Mouse (Mus musculus) Muller cell, postnatal 12 days (primary cell): ENCODE data around the gene Adamtsl3.

Experiments used
- DNase-seq: peaks from one replicate; pipeline ENCODE4 v3.0.0-alpha.2; 2015; ENCODE audit errors: inconsistent ontology term

Adamtsl3 gene

GRCm38 (mm10) chr7:82335211-82336121 lies at the start of gene Adamtsl3:
TSS of gene Adamtsl3 (plus strand) at chr7:82335694.
- peak; percentile 79 for DNase-seq

- DNase-seq: no peak
These were observed 48.3 kb upstream of the Adamtsl3 start for GRCm38 (mm10) chr7:82287242-82287641.

GRCm38 (mm10) chr7:82293441-82293840 lies 42.1 kb upstream of the Adamtsl3 start:
- DNase-seq: no peak

GRCm38 (mm10) chr7:82294083-82294482 lies 41.4 kb upstream of the Adamtsl3 start:
- DNase-seq: no peak

DNA sequence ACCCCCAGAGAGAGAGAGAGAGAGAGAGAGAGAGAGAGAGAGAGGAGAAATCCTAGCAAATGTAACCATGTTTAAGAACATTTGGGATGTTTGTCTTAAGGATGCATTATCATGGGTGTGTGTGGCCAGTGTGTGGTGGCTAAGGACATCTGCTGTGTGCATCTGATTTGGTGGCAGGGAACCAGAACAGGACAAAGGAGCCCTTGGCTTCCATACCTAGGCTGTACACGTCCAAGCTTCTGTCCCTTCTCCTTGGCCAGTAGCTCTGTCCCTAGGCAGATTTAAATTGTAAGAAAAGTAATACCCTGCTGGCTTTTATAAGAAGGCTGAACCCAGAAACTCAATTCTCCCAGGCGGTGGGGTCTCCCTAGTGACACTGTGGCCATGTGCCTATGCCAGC lies 40.9 kb upstream of the Adamtsl3 start:
- no peak for DNase-seq

- DNase-seq: peak; percentile 13
These were observed 27.1 kb upstream of the Adamtsl3 start for GRCm38 (mm10) chr7:82308398-82308797.

DNA sequence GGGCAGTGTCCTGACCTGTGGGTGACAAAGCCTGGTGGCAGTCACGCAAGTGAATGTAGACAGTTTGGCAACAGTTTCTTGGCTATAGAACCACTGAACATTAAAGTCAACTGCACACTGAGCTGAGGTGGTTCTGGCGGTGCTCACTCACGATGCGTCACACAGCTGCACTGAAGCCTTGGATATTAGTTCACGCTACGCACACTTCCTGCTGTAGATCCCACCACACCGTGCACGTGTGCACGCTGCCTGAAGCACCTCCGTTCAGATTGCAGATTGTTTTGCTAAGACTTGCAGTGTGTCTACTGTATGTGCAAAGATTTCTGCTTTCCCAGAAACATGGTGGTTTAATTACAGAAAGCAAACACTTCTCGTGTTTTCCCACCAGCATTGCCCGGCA lies 17.0 kb upstream of the Adamtsl3 start:
- no peak for DNase-seq

- no peak for DNase-seq
These were observed 8.9 kb upstream of the Adamtsl3 start for GRCm38 (mm10) chr7:82326616-82327015.

GRCm38 (mm10) chr7:82327201-82327600 lies 8.3 kb upstream of the Adamtsl3 start:
- DNase-seq: no peak

DNA sequence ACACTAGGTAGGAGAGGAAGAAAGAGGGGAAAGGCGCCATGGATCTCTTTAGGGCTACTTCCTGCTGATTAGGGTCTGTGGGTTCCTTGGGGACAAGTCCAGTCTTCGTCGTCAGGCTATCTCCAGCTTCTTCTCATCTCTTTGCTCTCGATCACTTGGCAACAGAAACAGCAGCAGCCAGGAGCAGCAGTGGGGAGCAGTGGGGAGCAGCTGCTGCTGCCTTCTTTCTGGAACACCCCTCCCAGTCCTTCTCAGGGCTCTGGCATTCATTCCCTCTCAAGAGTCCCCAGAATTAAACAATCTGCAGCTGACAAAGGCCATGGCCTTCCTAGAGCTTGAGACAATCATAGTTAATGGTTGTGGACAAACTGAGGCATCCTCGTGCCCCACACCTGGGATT lies 7.6 kb upstream of the Adamtsl3 start:
- no peak for DNase-seq

GRCm38 (mm10) chr7:82329831-82330230 lies 5.7 kb upstream of the Adamtsl3 start:
- DNase-seq: no peak

DNA sequence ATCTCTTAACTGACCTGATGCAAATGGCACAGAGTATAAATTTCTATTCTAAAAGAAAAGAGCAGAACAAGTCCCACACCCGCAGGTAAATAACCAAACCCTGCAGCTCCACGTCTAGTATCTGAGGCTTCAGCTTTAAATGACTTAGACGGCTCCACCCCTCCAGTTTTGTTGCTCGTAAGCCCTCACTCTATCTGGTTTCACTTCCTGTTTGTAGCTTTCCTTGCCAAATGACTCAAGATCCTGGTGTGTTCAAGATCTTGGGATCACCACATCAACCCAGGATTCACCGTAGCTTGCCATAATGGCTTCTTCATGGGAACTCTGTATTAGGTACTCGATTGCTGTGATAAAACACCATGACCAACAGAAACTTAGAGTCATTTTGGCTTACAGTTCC lies 4.6 kb upstream of the Adamtsl3 start:
- DNase-seq: no peak

DNA sequence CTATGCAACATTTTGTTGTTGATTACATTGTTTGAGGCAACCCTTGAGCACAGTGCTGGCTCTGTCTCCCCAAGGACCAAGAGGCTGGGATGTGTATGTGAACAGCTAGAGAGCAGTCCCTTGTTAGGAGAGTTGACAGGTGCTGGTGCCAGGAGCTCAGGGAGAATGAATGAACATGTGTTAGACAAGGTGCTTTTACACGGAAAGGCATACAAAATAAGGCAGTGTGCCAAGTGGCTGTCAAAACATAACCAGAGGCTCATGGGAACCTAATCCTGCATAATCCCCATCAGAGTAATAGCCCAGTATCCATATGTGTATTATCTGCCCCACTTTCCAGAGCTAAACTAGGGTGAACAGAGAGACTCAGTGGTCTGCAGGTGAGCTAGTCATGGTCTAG lies 1.5 kb upstream of the Adamtsl3 start:
- no peak for DNase-seq

DNA sequence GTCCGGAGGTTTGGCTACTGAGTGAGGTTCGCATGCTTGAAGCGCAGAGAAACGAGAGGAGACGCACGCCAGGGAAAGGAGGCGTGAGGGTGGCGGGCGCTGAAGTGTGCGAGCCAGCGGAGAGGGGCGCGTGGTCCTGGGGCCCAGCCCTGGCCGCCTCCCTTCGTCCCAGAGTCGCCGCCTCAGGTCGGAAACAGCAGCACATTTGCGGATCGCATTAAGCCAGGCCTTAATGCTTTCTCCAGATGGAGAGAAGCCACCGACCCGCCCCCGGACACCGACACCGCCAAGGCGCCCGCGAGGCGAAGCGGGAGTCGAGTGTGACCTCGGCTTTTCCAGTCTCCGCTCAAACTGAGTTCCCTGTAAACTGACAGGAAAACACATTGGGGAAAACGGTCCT lies 638 bp downstream of the Adamtsl3 start:
- no peak for DNase-seq

DNA sequence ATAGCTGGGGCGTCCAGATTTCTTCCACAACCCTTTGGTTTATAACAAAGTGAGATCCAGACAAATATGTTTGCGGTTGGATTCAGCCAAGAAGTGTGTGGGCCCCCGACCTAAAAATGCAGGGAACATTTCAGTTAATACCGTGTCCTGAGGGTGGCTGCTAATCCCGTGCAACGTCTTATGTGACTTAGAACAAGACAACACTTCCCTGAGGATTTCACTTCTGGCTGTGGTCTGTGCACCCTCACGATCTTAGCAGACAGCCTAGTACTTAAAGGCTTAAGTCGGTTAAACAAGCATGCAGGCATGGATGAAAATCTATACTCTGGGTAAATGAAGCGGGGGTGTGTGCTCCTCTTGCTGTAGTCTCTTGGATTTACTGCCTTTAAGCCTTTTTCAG lies 2.6 kb downstream of the Adamtsl3 start:
- no peak for DNase-seq

GRCm38 (mm10) chr7:82338532-82338931 lies 3.0 kb downstream of the Adamtsl3 start:
- DNase-seq: no peak

DNA sequence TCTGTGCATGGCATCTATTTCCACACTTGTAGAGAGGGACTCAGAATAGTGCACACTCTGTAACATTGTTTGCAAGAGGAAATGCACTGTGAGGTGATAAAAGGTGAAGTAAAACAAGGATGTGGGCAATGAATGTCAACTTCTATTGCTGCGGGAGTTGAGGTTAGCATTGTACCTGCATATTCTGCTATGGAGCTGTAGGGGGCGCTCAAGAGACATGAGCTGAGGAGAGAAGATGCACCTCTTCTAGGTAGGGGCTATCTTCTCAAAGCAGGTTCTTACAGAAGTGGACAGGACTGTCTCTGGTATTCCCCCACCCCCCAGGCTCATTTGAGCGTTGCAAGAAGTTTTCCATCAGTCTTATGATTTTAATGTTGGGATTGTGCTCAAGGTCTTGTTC lies 3.7 kb downstream of the Adamtsl3 start:
- no peak for DNase-seq

DNA sequence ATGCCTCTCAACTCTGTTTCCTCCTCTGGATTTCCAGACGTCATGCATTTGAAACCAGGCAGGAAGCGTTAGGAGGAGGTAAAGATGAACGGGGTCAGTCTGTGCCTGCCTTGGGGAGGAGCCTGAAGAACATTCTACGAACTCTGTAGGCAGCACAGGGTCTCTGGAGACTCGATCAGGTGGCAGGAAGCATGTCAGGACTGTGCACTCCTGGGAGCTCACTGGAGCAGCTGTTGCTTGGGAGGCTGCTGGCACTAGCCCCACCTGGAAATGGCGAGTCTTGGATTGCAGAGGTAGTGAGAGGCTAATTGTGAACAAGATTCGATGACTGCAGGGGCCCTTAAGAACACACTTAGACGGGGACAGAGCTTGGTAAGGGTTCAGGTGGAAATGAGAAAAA lies 6.0 kb downstream of the Adamtsl3 start:
- no peak for DNase-seq

DNA sequence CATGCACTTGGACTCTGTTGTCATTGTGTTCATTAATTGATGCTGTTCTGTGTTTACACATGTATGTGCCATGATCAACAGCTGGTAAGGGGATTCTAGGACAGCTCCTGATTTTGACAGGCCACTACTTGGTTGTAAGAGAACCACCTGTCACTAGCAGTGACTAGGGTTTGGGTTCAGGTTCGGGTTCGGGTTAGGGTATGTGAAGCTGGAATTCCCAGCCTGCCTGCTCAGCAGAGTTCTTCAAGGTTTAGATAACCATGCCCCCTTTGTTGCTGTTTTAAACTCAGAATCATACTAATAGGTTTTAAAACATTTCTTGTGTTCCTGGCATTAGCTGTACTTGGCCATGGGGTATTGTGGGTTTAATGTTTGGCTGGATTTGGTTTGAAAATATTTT lies 11.2 kb downstream of the Adamtsl3 start:
- DNase-seq: no peak

DNA sequence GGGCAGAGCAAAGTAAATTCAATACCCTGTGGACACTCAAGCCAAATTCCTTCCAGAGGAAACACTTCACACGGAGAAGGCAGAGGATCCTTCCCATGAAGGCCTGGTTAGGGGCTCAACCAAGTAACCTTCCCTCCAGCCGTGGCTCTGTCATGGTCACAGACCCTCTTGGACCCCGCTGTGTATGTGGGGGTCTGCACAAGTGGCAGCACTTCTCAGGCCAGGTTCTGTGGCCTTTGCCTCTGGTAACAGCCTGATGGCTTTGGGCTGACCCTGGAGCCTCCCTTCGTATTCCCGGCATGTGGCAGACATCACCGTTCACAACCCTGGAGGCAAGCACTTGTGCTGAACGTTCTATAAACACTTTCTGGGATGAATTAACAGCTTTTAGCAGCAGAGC lies 14.3 kb downstream of the Adamtsl3 start:
- DNase-seq: no peak

DNA sequence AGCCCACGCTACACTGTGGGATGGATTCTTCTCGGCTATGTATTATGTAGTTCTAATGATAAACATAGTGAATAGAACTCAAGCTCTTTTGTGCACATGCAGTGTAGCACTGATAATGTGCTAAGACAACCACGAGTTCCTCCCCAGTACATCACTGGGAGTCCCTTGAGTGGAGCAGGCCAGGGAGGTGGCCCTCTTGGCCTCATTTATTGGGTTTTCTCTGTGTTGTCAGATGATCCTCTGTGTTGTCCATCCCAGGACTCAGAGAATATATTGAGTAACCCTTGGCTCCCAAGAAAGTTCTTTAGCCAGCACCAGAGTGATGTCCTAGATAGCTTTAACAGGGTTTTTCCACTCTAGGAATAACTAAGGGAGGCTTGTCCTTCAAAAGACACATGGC lies 14.9 kb downstream of the Adamtsl3 start:
- no peak for DNase-seq

GRCm38 (mm10) chr7:82359146-82359545 lies 23.7 kb downstream of the Adamtsl3 start:
- DNase-seq: peak; percentile 67

DNA sequence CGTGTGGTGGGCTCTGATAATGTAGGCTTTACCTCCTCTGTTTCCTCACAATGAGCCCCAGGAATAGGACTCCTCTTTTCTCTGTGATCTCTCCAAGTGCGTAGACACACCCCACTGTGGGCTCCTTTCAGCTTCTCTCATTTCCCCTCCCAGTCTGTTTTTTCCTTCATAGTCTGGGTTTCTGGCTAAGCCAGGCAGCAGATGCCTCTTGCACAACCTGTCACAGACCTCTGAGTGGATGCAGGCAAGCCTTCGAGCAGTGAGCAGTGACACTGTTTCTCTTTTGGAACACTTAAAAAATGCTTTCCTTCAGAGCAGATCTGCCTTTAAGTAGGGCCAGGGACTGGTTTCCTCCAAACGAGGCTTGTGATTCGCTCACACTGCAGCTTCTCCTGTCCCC lies 24.2 kb downstream of the Adamtsl3 start:
- DNase-seq: no peak

DNA sequence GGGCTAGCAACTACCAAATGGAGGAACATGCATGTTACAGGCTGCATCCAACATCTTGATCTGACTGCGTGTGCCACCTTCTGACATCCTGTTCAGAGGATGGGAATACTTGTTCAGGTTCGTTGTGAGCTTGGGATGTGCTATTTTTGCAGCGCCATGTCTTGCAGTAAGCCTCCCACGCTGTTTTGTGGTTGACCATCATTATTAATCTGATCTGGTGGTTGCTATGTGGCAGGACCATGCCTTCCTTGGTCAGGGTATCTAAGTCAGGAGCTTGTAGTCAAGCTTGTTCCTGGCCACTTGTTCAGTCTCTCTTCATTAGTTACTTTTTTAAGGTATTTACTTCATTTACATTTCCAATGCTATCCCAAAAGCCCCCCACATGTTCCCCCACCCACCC lies 24.7 kb downstream of the Adamtsl3 start:
- DNase-seq: no peak
